Mouse (Mus musculus) urinary bladder, postnatal 14 days (tissue): ENCODE data around the gene Dnhd1.
A peak's percentile ranks its signal among the peaks of the same experiment; 100 is the strongest.

ENCODE experiments used
- DNase-seq: peaks from one replicate; pipeline ENCODE4 v3.0.0; 2021; ENCODE audit warnings: low spot score

The Dnhd1 gene

DNA sequence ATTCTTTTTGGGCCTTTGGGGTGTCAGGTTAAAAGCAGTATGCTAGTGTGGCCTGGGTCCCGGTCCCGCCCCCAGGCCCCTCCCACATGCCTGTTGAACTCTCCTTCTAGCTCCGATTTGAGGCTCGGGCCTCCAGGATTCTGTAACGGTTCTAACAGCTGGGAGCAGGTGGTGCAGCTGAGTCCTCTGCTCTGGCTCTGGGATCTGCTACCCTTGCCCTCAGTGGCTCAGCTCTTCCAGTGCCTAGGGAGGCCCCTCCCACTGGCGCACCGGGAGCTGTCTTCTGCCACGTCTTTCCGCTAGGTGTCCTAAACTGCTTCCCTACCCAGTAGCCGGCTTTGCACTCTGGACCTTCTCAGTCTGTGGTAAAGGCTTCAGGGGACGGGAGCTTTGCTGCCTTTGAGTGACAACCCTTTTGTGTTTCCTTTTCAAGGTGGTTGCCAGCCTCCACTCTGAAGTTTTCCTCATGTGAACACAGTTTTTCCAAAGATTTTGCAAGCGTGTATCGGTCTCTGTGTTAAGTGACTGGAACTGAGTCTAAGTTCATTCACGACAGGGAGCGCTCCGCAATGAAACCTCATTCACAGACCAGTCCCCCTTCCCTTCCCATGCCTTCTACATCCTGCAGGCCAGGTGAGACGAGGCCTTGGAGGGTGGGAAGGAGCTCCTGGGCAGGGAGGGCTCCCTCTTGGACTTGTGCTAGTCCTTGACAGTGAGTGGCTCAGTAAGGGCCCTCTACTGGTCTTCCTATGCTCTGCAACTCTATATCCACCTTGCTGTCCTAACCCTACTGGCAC lies at the start of gene Dnhd1:
Gene Dnhd1 (plus strand): TSS at position 189 of the 797 bp plus-strand sequence.
- peak; percentile 76 for DNase-seq

GRCm38 (mm10) chr7:105602860-105603623 lies 47.6 kb upstream of the Dnhd1 start:
- peak; percentile 76 for DNase-seq

- DNase-seq, result no peak
These were observed 42.2 kb upstream of the Dnhd1 start for GRCm38 (mm10) chr7:105608467-105608866.

GRCm38 (mm10) chr7:105611767-105612166 lies 38.9 kb upstream of the Dnhd1 start:
- no peak for DNase-seq

- DNase-seq, result no peak
These were observed 36.2 kb upstream of the Dnhd1 start for GRCm38 (mm10) chr7:105614400-105614799.

DNA sequence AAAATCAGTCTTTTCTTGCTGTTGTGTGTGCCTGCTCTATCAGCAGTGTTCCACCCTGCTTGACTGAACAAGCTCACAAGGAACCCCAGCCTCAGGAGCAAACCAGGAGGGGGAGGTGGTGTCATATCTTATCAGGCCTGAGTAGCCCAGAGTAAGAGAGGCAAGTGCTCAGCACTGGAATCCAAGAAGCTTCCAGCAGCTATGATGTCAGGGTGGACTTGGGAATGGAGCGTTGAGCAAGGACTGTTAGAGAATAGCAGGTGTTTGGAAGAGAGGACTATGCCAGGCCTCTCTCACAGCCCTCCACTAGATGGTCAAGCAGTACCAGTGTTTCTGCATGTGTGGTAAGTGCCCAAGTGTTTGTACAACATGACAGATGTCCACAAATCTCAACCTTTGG lies 34.9 kb upstream of the Dnhd1 start:
- DNase-seq, result no peak

DNA sequence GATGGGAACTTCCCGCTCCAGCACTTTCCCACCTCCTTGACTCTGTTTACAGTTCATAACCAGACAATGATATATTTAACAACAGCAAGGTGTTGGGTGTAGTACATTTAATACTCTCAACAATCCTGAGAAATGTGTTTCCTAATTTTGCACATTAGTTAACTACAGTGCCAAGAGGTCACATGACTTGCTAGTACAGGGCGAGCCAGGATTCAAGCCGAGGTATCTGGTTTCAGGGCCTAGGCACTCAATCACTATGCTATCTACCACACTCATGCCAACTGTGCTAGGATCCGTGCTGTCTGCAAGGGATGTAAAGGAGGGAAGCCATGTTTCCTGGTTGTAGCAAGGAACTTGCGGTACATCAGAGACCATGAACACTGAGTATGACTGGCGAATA lies 34.1 kb upstream of the Dnhd1 start:
- DNase-seq, result no peak

DNA sequence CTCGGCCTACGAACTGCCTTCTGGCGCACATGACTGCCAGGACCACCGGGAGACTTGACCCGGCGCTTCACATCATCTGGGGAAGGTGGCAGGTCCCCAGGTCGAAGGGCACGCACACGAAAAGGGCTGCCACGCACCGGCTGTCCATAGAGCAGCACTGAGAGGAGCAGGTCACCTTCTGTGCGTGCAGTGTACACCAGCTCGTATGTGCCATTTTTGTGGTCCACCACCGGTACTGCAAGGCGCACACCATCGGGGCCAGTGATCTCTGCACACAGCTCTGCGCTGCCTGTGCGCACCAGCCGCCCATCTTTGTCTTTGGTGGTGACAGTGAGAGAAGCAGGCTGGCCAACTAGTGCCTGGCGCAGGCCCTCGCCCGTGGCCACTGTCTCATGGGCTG lies 32.8 kb upstream of the Dnhd1 start:
- no peak for DNase-seq

- no peak for DNase-seq
These were observed 30.9 kb upstream of the Dnhd1 start for GRCm38 (mm10) chr7:105619701-105620100.

- no peak for DNase-seq
These were observed 29.6 kb upstream of the Dnhd1 start for GRCm38 (mm10) chr7:105621053-105621452.

- DNase-seq, result no peak
These were observed 28.9 kb upstream of the Dnhd1 start for GRCm38 (mm10) chr7:105621646-105622292.

DNA sequence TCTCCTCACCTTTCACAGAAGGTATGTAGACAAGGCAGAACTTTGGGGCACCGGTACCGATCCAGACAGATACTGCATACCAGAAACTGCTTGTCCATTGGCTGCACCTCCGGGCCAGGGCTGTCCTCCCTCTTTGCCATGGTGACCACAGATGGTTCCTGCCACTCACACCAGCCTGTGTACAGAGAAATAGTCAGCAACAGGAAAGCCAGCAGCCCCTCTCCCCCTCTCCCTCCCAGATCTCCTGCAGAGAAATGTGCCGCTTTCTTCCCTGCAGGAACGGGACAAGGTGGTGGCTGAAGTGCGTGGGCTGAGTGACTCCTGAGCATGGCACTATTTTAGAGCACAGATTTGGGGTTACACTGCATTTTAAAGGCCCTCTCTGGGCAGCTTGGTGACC lies 25.2 kb upstream of the Dnhd1 start:
- no peak for DNase-seq

- DNase-seq, result peak; percentile 49
These were observed 22.0 kb upstream of the Dnhd1 start for GRCm38 (mm10) chr7:105628633-105629032.

DNA sequence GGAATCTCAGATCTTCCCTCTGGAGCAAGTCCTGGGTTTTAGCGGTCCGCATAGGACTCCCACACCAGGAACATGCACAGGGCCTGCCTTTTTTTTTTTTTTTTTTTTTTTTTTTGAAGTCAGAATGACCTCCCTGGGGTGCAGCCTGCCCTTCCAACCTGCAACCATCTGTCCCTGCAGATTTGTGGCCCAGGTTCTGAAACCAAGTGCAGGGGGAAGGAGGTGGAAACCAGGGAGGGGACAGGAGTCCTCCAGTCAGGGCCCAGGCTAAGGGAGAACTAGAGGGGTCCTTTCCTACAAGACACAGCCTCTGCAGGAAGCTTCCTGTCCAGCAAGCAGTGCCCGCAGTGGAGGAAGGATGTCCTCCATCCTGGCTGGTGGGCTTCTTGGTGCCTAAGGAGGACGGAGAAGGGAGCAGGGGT lies 18.1 kb upstream of the Dnhd1 start:
- DNase-seq, result no peak

DNA sequence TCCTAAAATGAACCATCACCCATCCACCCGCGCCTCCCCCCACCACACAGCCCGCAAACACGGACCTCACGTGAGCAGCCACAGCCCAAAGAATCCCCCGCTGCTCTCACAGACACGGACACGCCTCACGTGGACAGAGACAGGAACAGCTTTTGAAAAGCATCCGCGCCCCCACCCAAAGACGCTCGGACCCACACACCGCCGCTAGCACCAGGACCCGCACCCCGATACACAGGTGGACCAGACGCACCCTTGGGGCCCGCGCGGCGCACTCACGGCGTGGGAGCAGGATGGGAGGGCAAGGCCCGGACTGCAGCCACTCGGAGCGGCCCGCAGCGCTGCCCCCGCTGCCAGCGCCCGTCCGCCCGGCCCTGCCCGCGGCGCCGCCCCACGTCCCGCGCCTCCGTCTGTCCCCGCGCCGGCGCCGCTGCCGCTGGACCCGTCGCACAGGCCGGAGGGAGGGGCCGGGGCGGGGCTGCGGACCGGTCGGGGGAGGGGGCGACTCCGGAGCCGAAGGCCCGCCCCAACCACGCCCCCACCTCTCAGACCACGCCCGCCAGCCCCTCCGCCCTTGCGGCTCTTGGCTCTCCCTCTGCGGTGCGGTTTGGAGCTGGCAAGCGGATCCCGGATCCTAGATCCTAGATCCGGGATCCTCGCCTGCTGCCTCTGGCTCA lies 17.4 kb upstream of the Dnhd1 start, which contains the start of gene Trim3:
Gene Trim3 (minus strand): TSS at position 445 of the 674 bp plus-strand sequence.
- DNase-seq, result peak; percentile 93

DNA sequence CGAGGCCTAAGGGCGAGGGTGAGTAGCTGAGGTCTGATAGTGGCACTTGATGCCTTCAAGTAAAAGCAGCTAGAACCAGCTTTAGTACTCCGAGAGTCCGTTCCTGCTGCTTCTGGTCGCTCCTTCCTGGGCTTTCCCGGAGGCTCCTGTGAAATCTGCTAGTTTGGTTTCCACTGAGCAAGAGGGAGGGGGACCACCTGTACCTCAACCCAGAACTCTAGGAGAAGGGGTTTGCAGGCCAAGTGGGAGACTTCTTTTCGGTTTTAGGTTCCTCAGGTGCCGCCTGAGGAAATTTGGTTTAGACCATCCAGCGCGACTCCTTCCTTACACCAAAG lies 16.9 kb upstream of the Dnhd1 start:
- no peak for DNase-seq

GRCm38 (mm10) chr7:105634272-105634920 lies 16.2 kb upstream of the Dnhd1 start:
- DNase-seq, result no peak

DNA sequence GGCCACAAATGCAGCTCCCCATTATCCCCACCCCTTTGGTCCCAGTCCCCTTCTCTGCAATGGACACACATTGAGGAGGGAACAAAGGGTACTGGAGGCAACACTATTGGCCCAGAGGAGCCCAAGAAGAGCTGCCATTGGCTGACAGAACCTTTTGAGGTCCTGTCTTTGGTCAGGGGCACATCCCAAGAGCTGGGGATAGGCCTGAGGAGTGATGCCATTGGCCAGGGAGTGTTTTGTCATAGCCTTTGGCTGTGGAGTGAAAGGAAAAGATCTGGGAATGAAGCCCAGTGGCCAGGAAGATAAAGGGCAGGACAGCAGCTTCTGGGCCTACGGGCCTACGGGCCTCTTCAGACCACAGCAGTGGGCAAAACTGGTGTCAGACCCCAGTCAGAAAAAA lies 14.9 kb upstream of the Dnhd1 start:
- no peak for DNase-seq

DNA sequence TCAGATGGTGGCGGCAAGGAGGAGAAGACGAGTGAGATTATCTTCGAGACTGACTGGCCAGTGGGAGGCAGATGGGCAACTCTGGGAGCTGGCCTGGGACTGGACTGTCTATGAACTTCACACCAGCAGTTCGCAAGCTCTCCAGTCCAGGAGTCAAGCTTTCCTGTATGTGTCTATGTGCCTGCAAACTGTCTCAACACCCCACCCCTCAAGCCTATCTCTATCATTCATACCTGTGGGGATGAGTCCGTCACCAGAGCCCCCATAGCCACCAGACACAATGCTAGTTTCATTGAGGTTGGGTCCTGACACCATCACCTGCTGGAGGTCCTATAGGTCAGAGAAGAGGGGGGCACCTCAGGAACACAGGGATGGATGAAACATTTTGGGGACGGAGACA lies 11.9 kb upstream of the Dnhd1 start:
- DNase-seq, result no peak

DNA sequence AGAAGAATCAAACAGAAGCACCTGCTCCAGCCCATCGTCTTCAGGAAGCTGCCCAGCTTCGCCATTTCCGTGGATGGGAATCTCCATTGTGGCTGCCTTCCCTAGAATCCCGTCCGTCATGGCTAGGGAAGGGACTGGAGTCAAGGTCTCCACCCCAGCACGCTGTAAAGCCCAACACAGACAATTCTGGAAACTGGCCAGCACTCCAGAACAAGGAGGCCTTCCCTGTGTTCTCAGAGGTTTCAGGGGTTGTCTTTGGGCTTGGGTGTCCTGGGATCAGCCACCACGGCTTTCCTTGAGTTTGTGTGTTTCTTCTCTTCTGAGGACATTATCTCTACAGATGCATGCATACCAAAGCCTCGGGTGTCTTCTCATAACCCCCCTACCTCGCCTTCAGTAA lies 11.3 kb upstream of the Dnhd1 start:
- DNase-seq, result peak; percentile 32

GRCm38 (mm10) chr7:105639756-105640155 lies 10.9 kb upstream of the Dnhd1 start, which contains the start of gene Timm10b:
Gene Timm10b (plus strand): TSS chr7:105640056.
- DNase-seq, result no peak
